Mouse (Mus musculus) ES-E14 (cell line): ENCODE measurements around the gene Crygb. TPM values are rescaled to one million over a fixed set of nuclear protein-coding genes. Genes with fewer than 3 reads are reported as not detected.

Experiments
- DNase-seq: peaks from one replicate; pipeline ENCODE4 v3.0.0-alpha.2; 2013; ENCODE audit warnings: low read depth, low spot score
- H3K27ac ChIP-seq: 2 replicates; pipeline ENCODE4 v1.5.1; 2012; ENCODE audit warnings: low read depth, mild to moderate bottlenecking, low read length, moderate library complexity, mixed read lengths; ENCODE audit not compliant: poor library complexity, insufficient read depth, severe bottlenecking
- H3K36me3 ChIP-seq: 2 replicates; pipeline ENCODE4 v1.6.1; 2012; ENCODE audit warnings: mild to moderate bottlenecking, low read length, moderate library complexity, mixed read lengths; ENCODE audit not compliant: control insufficient read depth, poor library complexity, insufficient read depth, severe bottlenecking
- H3K4me1 ChIP-seq, 2 experiments: fragments of 150-350 bp in 1 of 2; sonication (generic) in 1 of 2; 2 replicates each; pipeline ENCODE4 v1.6.1; 2012; ENCODE audit warnings: low read length in 2 of 2, mild to moderate bottlenecking in 1 of 2, mixed read lengths in 1 of 2; ENCODE audit not compliant: control insufficient read depth in 2 of 2, insufficient read depth in 2 of 2, poor library complexity in 1 of 2
- H3K4me3 ChIP-seq, 2 experiments: fragments of 150-350 bp in 1 of 2; sonication (generic) in 1 of 2; 2 replicates each; pipeline ENCODE4 v1.5.1; 2012; ENCODE audit warnings: low read length in 2 of 2, low read depth in 1 of 2, mild to moderate bottlenecking in 1 of 2, mixed read lengths in 1 of 2; ENCODE audit not compliant: insufficient read depth in 1 of 2, poor library complexity in 1 of 2, severe bottlenecking in 1 of 2
- H3K9ac ChIP-seq: 2 replicates; pipeline ENCODE4 v1.6.1; 2012; ENCODE audit warnings: low read depth, mild to moderate bottlenecking, low read length, mixed read lengths; ENCODE audit not compliant: poor library complexity, insufficient read depth, severe bottlenecking
- H3K9me3 ChIP-seq: fragments of 150-350 bp; sonication (generic); 2 replicates; pipeline ENCODE4 v1.6.1; 2012; ENCODE audit warnings: low read depth, mild to moderate bottlenecking, low read length; ENCODE audit not compliant: control insufficient read depth, insufficient read depth
- CHD2 ChIP-seq: IDR thresholded peaks from 2 replicates; pipeline ENCODE4 v1.6.1; 2014; ENCODE audit warnings: mild to moderate bottlenecking, low read depth, low read length, inconsistent platforms
- HCFC1 ChIP-seq: IDR thresholded peaks from 2 replicates; pipeline ENCODE4 v1.6.1; 2012; ENCODE audit warnings: low read length, inconsistent platforms, borderline replicate concordance; ENCODE audit not compliant: insufficient read depth
- MAFK ChIP-seq: IDR thresholded peaks from 2 replicates; pipeline ENCODE4 v1.6.1; 2014; ENCODE audit warnings: mild to moderate bottlenecking, low read depth, low read length, inconsistent platforms; ENCODE audit not compliant: insufficient read depth
- ZC3H11A ChIP-seq: IDR thresholded peaks from 2 replicates; pipeline ENCODE4 v1.6.1; 2012; ENCODE audit warnings: low read depth, mild to moderate bottlenecking, inconsistent platforms, low read length, borderline replicate concordance
- ZNF384 ChIP-seq: IDR thresholded peaks from 2 replicates; pipeline ENCODE4 v1.6.1; 2012; ENCODE audit warnings: low read depth, low read length, inconsistent platforms
- in situ Hi-C, 2 experiments: fragments of 600-800 bp; cut with MboI; formaldehyde crosslinking; loops; one replicate each; pipeline ENCODE4 v1.15.1; 2025; ENCODE audit warnings: low sequenced_read_pairs in 2 of 2, inconsistent platforms in 1 of 2; ENCODE audit not compliant: unreplicated experiment in 2 of 2
- total RNA-seq: library from RNA; depleted of rRNA; stranded (reverse); fragments of 300-350 nt; gene quantifications from 2 replicates; pipeline ENCODE4 v1.2.3, GENCODE M21; 2012

The Crygb gene
- total RNA-seq, 1 experiment, result 0.67 TPM

GRCm38 (mm10) chr1:65048781-65049180 lies 33.3 kb downstream of the Crygb start:
- no peaks in the 10 kb centered on the region for H3K9me3 ChIP-seq
- no peaks in the 10 kb centered on the region for H3K36me3 ChIP-seq
- H3K9ac ChIP-seq, result no peak overlapping the region
- TF ChIP-seq HCFC1, result no peak
- TF ChIP-seq MAFK, result no peak
- no peak for TF ChIP-seq ZNF384
- TF ChIP-seq CHD2, result no peak
- no peak overlapping the region for H3K4me3 ChIP-seq
- no peak for DNase-seq
- in situ Hi-C loops, result no loop called here
- no peak overlapping the region for H3K27ac ChIP-seq
- peaks cover 7 to 15% of the 10 kb centered on the region in 2 experiments for H3K4me1 ChIP-seq

- TF ChIP-seq ZC3H11A (peak; percentile 56; the same call in 1 of the 2 replicates), CHD2 (no peak)
- no peak overlapping the region for H3K27ac ChIP-seq
- H3K36me3 ChIP-seq, result no peaks in the 10 kb centered on the region
- H3K9ac ChIP-seq, result no peak overlapping the region
- in situ Hi-C loops, result no loop called here
- H3K4me1 ChIP-seq, result peaks cover 3 to 6% of the 10 kb centered on the region in 2 experiments; a peak in 2 of 4 replicates
- DNase-seq, result no peak
- H3K4me3 ChIP-seq, result no peak overlapping the region
- no peaks in the 10 kb centered on the region for H3K9me3 ChIP-seq
These were observed 35.5 kb downstream of the Crygb start for GRCm38 (mm10) chr1:65046401-65047109.

GRCm38 (mm10) chr1:65043433-65043832 lies 38.7 kb downstream of the Crygb start:
- DNase-seq, result no peak
- peaks cover 6 to 16% of the 10 kb centered on the region in 2 experiments; a peak in 3 of 4 replicates for H3K4me1 ChIP-seq
- no peak for TF ChIP-seq ZC3H11A
- no peak for TF ChIP-seq HCFC1
- no peak for TF ChIP-seq MAFK
- TF ChIP-seq ZNF384, result no peak
- no peak for TF ChIP-seq CHD2
- no peak overlapping the region for H3K9ac ChIP-seq
- H3K4me3 ChIP-seq, result no peak overlapping the region
- no peak overlapping the region for H3K27ac ChIP-seq
- no peaks in the 10 kb centered on the region for H3K36me3 ChIP-seq
- no peaks in the 10 kb centered on the region for H3K9me3 ChIP-seq
- in situ Hi-C loops, result no loop called here

GRCm38 (mm10) chr1:65041837-65042236 lies 40.3 kb downstream of the Crygb start:
- H3K4me3 ChIP-seq, result no peak overlapping the region
- H3K4me1 ChIP-seq, result peaks cover 8 to 16% of the 10 kb centered on the region in 2 experiments; a peak in 3 of 4 replicates
- H3K36me3 ChIP-seq, result no peaks in the 10 kb centered on the region
- TF ChIP-seq ZC3H11A (no peak), CHD2 (no peak), HCFC1 (no peak), MAFK (no peak), ZNF384 (no peak)
- no peak overlapping the region for H3K27ac ChIP-seq
- H3K9me3 ChIP-seq, result no peaks in the 10 kb centered on the region
- in situ Hi-C loops, result no loop called here
- DNase-seq, result no peak
- no peak overlapping the region for H3K9ac ChIP-seq

- Histone ChIP-seq H3K4me1 (peaks cover 8 to 16% of the 10 kb centered on the region in 2 experiments; a peak in 3 of 4 replicates), H3K27ac (no peak overlapping the region; the same call in 1 of the 2 replicates), H3K4me3 (no peak overlapping the region), H3K9me3 (no peaks in the 10 kb centered on the region), H3K9ac (no peak overlapping the region), H3K36me3 (no peaks in the 10 kb centered on the region)
- in situ Hi-C loops, result no loop called here
- TF ChIP-seq ZC3H11A (no peak), ZNF384 (no peak), HCFC1 (peak; percentile 40; the same call in 1 of the 2 replicates), CHD2 (peak; percentile 39; the same call in 1 of the 2 replicates), MAFK (no peak)
- no peak for DNase-seq
These were observed 41.3 kb downstream of the Crygb start for GRCm38 (mm10) chr1:65040806-65041205.
